Mouse (Mus musculus) lung, embryonic 15.5 days (tissue): ENCODE results near the gene Dnajc17. TPM values are rescaled to one million over a fixed set of nuclear protein-coding genes. Genes with fewer than 3 reads are reported as not detected.

Experiments
- ATAC-seq: fragments of 200-750 bp; cut with Nextera tagmentation; 2 replicates; pipeline ENCODE4 v1.8.0; 2017; ENCODE audit warnings: moderate number of reproducible peaks, borderline replicate concordance; ENCODE audit not compliant: low FRiP score, low TSS enrichment; ENCODE audit errors: extremely low read depth
- H3K27ac ChIP-seq: fragments of 300-500 bp; sonication (generic); 2 replicates; pipeline ENCODE4 v1.5.1; 2015; ENCODE audit warnings: moderate library complexity, mild to moderate bottlenecking, inconsistent platforms
- H3K27me3 ChIP-seq: fragments of 300-500 bp; sonication (generic); 2 replicates; pipeline ENCODE4 v1.6.1; 2015; ENCODE audit warnings: inconsistent platforms
- H3K36me3 ChIP-seq: fragments of 300-500 bp; sonication (generic); 2 replicates; pipeline ENCODE4 v1.6.1; 2015; ENCODE audit warnings: inconsistent platforms
- H3K4me1 ChIP-seq: fragments of 300-500 bp; sonication (generic); 2 replicates; pipeline ENCODE4 v1.6.1; 2015; ENCODE audit warnings: inconsistent platforms
- H3K4me2 ChIP-seq: fragments of 300-500 bp; sonication (generic); 2 replicates; pipeline ENCODE4 v1.6.1; 2015; ENCODE audit warnings: inconsistent platforms, mild to moderate bottlenecking, moderate library complexity
- H3K4me3 ChIP-seq: fragments of 300-500 bp; sonication (generic); 2 replicates; pipeline ENCODE4 v1.5.1; 2015; ENCODE audit warnings: mild to moderate bottlenecking, inconsistent platforms
- H3K9ac ChIP-seq: fragments of 300-500 bp; sonication (generic); 2 replicates; pipeline ENCODE4 v1.6.1; 2015; ENCODE audit warnings: inconsistent platforms
- H3K9me3 ChIP-seq: fragments of 300-500 bp; sonication (generic); 2 replicates; pipeline ENCODE4 v1.6.1; 2016; ENCODE audit warnings: inconsistent platforms
- WGBS: fragments of 180-500 bp; shearing (Covaris S2); methylation state at CpG from one replicate; pipeline ENCODE4 v1.1.7; 2015; 5-methylcytosine and 5-hydroxymethylcytosine counted together
- polyA plus RNA-seq: library from polyadenylated mRNA; unstranded; fragments of >200 nt; fragmentation: Nextera tagmentation; extraction: Ambion mirVana; gene quantifications from 2 replicates; pipeline ENCODE4 v1.2.1, GENCODE M21; 2015

The Dnajc17 gene
- polyA plus RNA-seq: 18.8 and 19.5 TPM in 2 replicates

DNA sequence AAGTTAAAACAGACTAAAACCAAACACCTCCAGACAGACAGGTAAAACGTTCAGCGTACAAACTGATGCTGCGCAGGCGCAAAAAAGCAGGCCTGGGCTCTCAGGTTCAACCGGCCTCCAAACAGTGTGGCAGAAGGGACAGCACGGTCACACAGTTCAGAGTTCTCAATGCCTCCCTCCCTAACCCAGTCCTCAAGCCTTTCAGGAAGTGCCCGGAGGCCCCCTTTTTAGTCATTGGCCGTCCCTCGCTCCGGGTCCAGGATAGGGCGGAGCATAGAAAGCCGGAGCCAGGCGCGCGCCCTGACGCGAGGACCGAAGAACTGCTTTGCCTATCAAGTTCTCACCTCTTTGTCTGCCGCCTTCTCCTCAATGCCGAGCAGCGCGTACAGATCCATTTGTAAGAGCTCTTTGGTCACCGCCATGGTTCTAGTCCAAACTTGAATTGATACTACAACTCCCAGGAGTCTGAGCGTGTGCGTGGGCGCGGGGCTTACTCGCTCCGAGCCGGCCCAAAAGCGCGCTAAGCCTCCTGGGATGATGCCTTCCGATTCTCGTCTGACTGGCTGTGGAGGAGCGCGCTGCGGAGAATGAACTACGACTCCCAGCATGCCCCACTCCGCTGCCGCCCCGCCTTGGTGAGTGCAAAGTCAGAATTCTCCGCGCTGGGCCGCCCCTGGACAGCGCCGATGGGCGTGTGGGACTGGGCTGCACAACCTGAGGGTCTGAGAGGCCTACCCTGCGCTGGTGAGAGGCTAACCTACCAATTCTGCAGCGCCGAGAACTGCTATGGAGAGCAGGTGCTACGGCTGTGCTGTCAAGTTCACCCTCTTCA lies at the start of gene Dnajc17, which contains the start of gene Zfyve19:
Gene Dnajc17 (minus strand): TSS at position 452 of the 832 bp plus-strand sequence.
Gene Zfyve19 (plus strand): TSS at position 274 of the 832 bp plus-strand sequence.
- Histone ChIP-seq H3K4me2 (peak within 1 kb of the TSS; percentile 61), H3K36me3 (peaks cover 23% of the 10 kb centered on the region), H3K27me3 (no peaks in the 10 kb centered on the region), H3K9me3 (no peaks in the 10 kb centered on the region), H3K9ac (peak within 1 kb of the TSS; percentile 74), H3K4me3 (peak within 1 kb of the TSS; percentile 69), H3K27ac (peak within 1 kb of the TSS; percentile 93), H3K4me1 (peaks cover 10% of the 10 kb centered on the region; the same call in 1 of the 2 replicates)
- under 1% methylated on average over 51 of the region's 51 CpGs for WGBS
- ATAC-seq: peak; percentile 96

GRCm38 (mm10) chr2:119254976-119255375 lies 46.4 kb upstream of the Dnajc17 start:
- 23% methylated on average over 7 of the region's 7 CpGs for WGBS
- peaks cover 25% of the 10 kb centered on the region for H3K27me3 ChIP-seq
- H3K9ac ChIP-seq: no peak overlapping the region
- no peak overlapping the region for H3K4me2 ChIP-seq
- H3K4me3 ChIP-seq: no peak overlapping the region
- no peak for ATAC-seq
- H3K27ac ChIP-seq: no peak overlapping the region
- peaks cover 6% of the 10 kb centered on the region; the same call in 1 of the 2 replicates for H3K4me1 ChIP-seq
- H3K36me3 ChIP-seq: no peaks in the 10 kb centered on the region
- H3K9me3 ChIP-seq: no peaks in the 10 kb centered on the region

DNA sequence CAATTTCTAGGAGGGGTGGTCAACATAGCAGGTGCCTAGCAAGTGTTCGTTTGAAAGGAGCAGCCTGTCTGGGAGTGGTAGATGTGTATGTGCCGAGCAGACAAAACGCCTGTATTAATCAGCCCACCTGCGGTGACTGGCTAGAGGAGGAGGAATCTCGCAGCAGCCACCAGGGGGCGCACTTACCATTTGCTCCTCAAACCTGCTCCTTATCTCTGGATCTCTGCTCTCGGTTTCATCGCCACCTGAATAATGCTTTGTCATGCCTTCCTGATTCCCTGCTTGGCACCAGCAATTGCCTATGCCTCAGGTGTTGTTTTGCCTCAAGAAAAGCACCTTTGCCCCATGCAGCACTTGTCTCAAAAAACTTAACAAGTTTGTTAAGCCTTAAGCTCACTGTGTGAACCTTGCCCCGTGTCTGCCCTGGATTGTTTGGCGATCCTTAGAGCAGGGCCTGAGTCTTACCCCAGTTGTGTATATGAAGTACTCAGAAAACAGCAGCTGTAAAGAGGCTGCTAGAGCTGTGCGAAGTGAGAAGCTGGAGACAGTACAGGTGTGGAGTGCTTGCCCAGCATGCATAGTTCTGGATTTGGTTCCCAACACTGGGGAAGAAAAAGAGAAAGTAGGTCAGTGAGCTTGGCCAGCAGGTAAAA lies 42.4 kb upstream of the Dnajc17 start:
- no peaks in the 10 kb centered on the region for H3K9me3 ChIP-seq
- peak; percentile 43; the same call in 1 of the 2 replicates for ATAC-seq
- H3K27me3 ChIP-seq: peaks cover 20% of the 10 kb centered on the region
- no peak overlapping the region for H3K4me3 ChIP-seq
- no peak overlapping the region for H3K27ac ChIP-seq
- 9% methylated on average over 11 of the region's 11 CpGs for WGBS
- H3K36me3 ChIP-seq: no peaks in the 10 kb centered on the region
- H3K4me2 ChIP-seq: peak overlapping the region; percentile 40
- H3K9ac ChIP-seq: no peak overlapping the region
- H3K4me1 ChIP-seq: peaks cover 6% of the 10 kb centered on the region; the same call in 1 of the 2 replicates

DNA sequence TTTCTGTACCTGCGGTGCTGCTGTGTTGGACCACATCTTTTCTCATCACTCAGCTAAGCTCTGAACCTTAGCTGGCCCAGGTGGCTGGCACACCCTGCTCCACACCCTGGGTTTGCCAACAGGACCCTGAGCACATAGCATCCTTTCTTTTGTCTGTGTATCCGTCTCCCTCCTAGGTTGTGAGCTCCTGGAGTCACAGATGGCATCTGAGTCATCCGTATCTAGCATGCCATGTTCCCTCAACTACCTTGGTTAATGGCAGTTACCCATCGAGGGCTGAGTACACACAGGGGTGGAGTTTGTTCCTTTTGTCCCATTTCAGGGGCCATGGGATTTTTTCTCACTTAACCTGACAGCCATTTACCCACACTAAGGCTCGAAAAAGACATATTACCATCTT lies 41.8 kb upstream of the Dnajc17 start:
- H3K9ac ChIP-seq: no peak overlapping the region
- H3K4me2 ChIP-seq: no peak overlapping the region
- peaks cover 6% of the 10 kb centered on the region; the same call in 1 of the 2 replicates for H3K4me1 ChIP-seq
- peaks cover 16% of the 10 kb centered on the region for H3K27me3 ChIP-seq
- 52% methylated on average over 5 of the region's 5 CpGs for WGBS
- H3K27ac ChIP-seq: no peak overlapping the region
- no peak overlapping the region for H3K4me3 ChIP-seq
- 0 out of 2 replicates have a peak, but pooled peaks have one; percentile 20 for ATAC-seq
- H3K9me3 ChIP-seq: no peaks in the 10 kb centered on the region
- H3K36me3 ChIP-seq: no peaks in the 10 kb centered on the region

DNA sequence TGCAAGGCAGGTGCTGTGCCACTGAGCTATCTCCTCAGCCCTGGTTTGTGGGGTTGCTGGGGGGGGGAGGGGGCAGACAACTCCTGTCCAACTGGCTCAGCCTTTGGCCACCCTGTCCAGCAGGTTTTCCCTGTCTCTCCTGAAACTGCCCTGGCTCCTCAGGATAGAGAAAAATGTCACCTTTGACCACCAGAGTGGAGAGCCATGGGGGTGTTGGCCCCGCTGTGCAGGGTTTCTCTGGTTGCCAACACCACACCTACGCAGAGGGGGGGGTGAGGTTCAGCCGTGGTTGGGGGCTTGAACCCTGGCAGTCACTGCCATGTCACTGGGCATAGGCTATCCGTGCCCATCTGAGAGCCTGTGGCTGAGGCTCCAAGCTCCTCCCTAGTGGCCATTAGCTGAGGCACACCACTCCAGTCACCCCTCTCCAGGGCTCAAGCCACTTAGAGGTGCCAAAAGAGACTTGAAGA lies 41.0 kb upstream of the Dnajc17 start:
- Histone ChIP-seq H3K27me3 (peaks cover 8% of the 10 kb centered on the region), H3K4me2 (no peak overlapping the region), H3K27ac (no peak overlapping the region), H3K4me3 (no peak overlapping the region), H3K4me1 (peaks cover 6% of the 10 kb centered on the region; the same call in 1 of the 2 replicates), H3K36me3 (no peaks in the 10 kb centered on the region), H3K9me3 (no peaks in the 10 kb centered on the region), H3K9ac (no peak overlapping the region)
- no peak for ATAC-seq
- 43% methylated on average over 4 of the region's 4 CpGs for WGBS

DNA sequence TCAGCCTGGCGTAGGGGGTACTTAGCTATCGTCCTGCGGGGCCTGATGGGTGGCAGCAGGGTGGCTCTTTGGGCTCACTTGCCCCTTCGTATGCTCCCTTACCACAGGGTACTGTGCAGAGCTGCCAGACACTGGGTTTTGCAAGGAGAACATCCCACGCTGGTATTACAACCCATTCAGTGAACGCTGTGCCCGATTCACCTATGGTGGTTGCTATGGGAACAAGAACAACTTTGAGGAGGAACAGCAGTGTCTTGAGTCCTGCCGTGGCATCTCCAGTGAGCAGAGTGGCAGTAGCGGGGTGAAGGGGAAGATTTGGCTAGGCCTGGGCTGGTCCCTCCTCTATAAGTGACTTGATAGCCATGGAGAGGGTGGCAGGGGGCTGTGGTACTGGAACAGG lies 39.3 kb upstream of the Dnajc17 start:
- Histone ChIP-seq H3K4me2 (no peak overlapping the region), H3K4me3 (no peak overlapping the region), H3K27me3 (0 out of 2 replicates have a peak, but pooled peaks cover 2% of the 10 kb centered on the region), H3K4me1 (peaks cover 6% of the 10 kb centered on the region; the same call in 1 of the 2 replicates), H3K27ac (no peak overlapping the region), H3K9me3 (no peaks in the 10 kb centered on the region), H3K9ac (no peak overlapping the region), H3K36me3 (no peaks in the 10 kb centered on the region)
- no peak for ATAC-seq
- WGBS: 77% methylated on average over 9 of the region's 9 CpGs

DNA sequence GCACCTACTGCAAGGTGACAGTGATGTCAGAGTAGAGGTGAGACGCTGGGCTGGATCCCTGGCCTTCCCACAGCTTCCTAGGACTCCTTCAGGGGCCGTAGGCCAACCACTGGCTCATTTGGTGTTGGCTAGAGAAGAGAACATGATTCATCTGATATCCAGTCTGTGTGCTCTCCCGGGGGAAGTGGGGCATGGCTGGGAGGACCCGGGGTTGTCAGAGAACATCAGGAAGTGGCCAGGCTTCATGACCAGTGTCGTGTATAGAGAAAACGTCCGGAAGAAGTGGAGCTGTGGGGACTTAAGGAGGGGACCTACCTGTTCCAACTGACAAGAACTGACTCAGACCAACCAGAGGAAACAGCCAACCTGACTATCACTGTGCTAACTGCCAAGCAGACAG lies 36.7 kb upstream of the Dnajc17 start:
- no peak overlapping the region for H3K27ac ChIP-seq
- no peak overlapping the region for H3K9ac ChIP-seq
- ATAC-seq: no peak
- no peaks in the 10 kb centered on the region for H3K4me1 ChIP-seq
- H3K36me3 ChIP-seq: no peaks in the 10 kb centered on the region
- no peak overlapping the region for H3K4me3 ChIP-seq
- WGBS: 71% methylated on average over 7 of the region's 7 CpGs
- no peak overlapping the region for H3K4me2 ChIP-seq
- H3K27me3 ChIP-seq: 0 out of 2 replicates have a peak, but pooled peaks cover 1% of the 10 kb centered on the region
- H3K9me3 ChIP-seq: no peaks in the 10 kb centered on the region

- Histone ChIP-seq H3K27ac (no peak overlapping the region), H3K4me2 (no peak overlapping the region), H3K4me3 (no peak overlapping the region), H3K27me3 (peaks cover 22% of the 10 kb centered on the region), H3K36me3 (no peaks in the 10 kb centered on the region), H3K4me1 (peaks cover 3% of the 10 kb centered on the region; the same call in 1 of the 2 replicates), H3K9ac (no peak overlapping the region), H3K9me3 (no peaks in the 10 kb centered on the region)
- WGBS: 61% methylated on average over 9 of the region's 9 CpGs
- no peak for ATAC-seq
Observed at GRCm38 (mm10) chr2:119242548-119242947, 34.0 kb upstream of the Dnajc17 start.

DNA sequence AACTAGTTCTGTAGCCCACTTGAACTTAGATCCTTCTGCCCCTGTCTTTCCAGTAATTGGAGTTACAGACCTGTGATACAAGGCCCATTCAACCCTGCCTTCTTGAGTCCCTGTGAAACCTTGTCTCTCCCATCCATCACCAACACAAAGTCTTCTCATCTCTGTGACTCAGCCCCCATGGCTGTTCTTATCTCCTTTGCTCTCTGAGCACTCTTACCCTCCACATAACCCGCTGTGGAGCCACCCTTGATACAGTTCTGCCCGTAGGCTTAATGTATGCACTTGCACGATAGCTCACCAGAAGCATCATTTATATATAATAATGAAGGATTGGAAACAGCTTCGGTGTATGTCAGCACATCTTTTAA lies 32.2 kb upstream of the Dnajc17 start:
- no peak for ATAC-seq
- 73% methylated on average over 4 of the region's 4 CpGs for WGBS
- Histone ChIP-seq H3K4me2 (no peak overlapping the region), H3K36me3 (no peaks in the 10 kb centered on the region), H3K9me3 (no peaks in the 10 kb centered on the region), H3K27ac (no peak overlapping the region), H3K4me3 (no peak overlapping the region), H3K4me1 (peaks cover 11% of the 10 kb centered on the region), H3K27me3 (peaks cover 39% of the 10 kb centered on the region), H3K9ac (no peak overlapping the region)

- peaks cover 11% of the 10 kb centered on the region for H3K4me1 ChIP-seq
- 64% methylated on average over 4 of the region's 4 CpGs for WGBS
- H3K27me3 ChIP-seq: peaks cover 45% of the 10 kb centered on the region
- no peaks in the 10 kb centered on the region for H3K36me3 ChIP-seq
- no peak overlapping the region for H3K4me3 ChIP-seq
- no peaks in the 10 kb centered on the region for H3K9me3 ChIP-seq
- H3K27ac ChIP-seq: no peak overlapping the region
- no peak overlapping the region for H3K4me2 ChIP-seq
- ATAC-seq: no peak
- H3K9ac ChIP-seq: no peak overlapping the region
Observed at GRCm38 (mm10) chr2:119240075-119240818, 31.7 kb upstream of the Dnajc17 start.

DNA sequence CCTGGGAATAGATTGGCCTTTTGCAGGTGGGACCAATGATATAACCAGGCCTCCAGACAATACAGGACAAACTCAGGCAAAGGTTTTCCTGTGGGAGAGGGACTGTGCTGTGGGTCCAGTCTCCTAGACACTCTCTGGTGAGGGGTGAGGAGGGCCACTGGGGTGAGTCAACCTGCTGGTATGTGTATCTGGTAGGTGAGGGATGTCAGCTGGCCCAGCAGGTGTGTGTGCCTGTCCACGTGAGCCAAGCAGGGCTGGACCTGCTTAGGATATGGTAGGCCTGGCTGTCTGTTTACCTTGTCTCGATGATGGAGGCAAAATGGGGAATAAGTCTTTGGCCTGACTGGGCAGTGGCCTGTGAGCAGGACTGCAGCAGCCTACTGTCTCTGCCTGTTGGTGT lies 30.1 kb upstream of the Dnajc17 start:
- H3K9ac ChIP-seq: 0 out of 2 replicates have a peak overlapping the region, but pooled peaks have one; percentile 42
- peaks cover 49% of the 10 kb centered on the region for H3K27me3 ChIP-seq
- H3K9me3 ChIP-seq: no peaks in the 10 kb centered on the region
- peak overlapping the region; percentile 51 for H3K4me3 ChIP-seq
- no peak for ATAC-seq
- H3K4me2 ChIP-seq: peak overlapping the region; percentile 82
- WGBS: 43% methylated on average over 2 of the region's 2 CpGs
- no peaks in the 10 kb centered on the region for H3K36me3 ChIP-seq
- peaks cover 11% of the 10 kb centered on the region for H3K4me1 ChIP-seq
- no peak overlapping the region for H3K27ac ChIP-seq
